Mouse (Mus musculus): ENCODE results near the gene Mob1a. TPM values are rescaled to one million over a fixed set of nuclear protein-coding genes. Genes with fewer than 3 reads are reported as not detected.

The Mob1a gene
- polyA plus RNA-seq (2012; fragmentation: generic; extraction: Trizol): 10 to 100 TPM in 1 of 2 experiments, 1 to 10 TPM in 1; 1.6 to 24.1 TPM

DNA sequence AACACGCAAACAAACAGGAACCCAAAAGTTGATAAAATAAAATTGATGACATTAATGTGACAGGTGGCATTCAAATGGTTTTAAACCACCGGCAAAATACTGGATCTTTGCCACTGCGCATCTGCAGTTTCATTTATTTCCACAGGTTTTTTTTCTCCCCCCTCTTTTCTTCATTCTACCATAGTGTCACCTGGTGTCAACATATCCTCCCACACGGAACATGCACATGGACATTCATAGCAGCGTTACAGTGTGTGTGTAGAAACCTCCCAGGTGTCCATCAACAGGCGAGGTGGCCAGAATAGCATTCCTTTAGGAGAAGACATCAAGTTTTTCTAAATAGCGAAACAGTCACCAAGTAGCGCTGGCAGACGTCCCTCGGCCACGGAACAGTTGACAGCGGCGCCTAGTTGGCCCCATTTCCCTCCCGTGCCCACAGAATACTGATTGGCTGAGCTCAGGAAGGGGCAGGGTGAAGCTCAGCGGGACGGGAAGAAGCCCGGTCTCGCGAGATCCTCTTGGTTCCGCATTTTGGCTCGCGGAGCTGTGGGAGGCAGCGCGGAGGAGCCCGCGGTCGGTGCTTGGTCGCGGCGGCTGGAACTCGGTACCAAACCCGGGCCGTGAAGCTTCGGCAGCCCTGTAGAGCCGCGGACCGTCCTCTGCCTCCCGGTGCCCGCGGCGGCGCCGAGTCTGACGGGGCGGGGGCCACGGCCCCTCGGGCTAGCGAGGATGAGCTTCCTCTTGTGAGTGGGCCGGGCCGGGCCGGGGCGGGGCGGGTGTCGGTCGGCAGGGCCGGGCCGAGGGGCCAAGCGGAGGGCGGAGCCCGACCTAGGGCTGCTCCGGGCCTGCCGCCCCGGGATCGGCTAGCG, at the start of gene Mob1a, which contains the start of gene Mthfd2:
TSS of gene Mob1a (plus strand) at position 492 of the 869 bp plus-strand sequence.
TSS of gene Mthfd2 (minus strand) at position 384 of the 869 bp plus-strand sequence.

DNA sequence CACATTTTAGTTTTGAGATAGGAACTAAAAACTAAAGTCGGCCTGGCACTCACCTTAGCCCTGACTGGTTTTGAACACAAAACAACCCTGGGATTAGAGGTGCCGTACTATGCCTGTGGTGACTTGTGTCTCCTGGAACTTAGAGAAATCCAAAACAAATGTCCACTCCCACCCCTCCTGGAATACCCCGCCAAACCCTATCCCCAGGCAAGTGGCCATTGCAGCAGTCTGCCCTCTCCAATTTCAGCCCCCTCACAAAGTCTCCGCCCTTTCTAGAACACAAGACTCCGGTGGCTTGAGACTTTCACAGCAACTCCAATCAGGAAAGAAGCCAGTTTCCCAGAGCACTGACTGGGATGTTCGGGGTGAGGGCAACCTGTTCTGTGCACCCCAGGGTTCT, 23.1 kb downstream of the Mob1a start, which contains the start of gene Bola3:
TSS of gene Bola3 (plus strand) at position 275 of the 400 bp plus-strand sequence.

Other genes starting within 250 kb of the Mob1a start
- gene Pcgf1, start 248.1 kb upstream of the Mob1a start, polyA plus RNA-seq (2012; fragmentation: generic; extraction: Trizol): 10 to 100 TPM; 10.3 to 29.5 TPM
- gene Lbx2, start 239.6 kb upstream of the Mob1a start, polyA plus RNA-seq (2012; fragmentation: generic; extraction: Trizol): 1 to 10 TPM in 1 of 2 experiments, under 1 TPM in 1; 0.62 to 2.1 TPM
- 1 to 10 TPM in 1 of 2 experiments, under 1 TPM in 1; 0.27 to 2.7 TPM for gene Ccdc142, start 224.4 kb upstream of the Mob1a start, polyA plus RNA-seq (2012; fragmentation: generic; extraction: Trizol)
- 1 to 10 TPM in 1 of 2 experiments, under 1 TPM in 1; 0.48 to 2.7 TPM for gene Gm42688, start 224.4 kb upstream of the Mob1a start, polyA plus RNA-seq (2012; fragmentation: generic; extraction: Trizol)
- 10 to 100 TPM; 66.9 to 76.7 TPM for gene Mrpl53, start 217.0 kb upstream of the Mob1a start, polyA plus RNA-seq (2012; fragmentation: generic; extraction: Trizol)
- gene Mogs, start 210.5 kb upstream of the Mob1a start, polyA plus RNA-seq (2012; fragmentation: generic; extraction: Trizol): 10 to 100 TPM; 16.6 to 26.2 TPM
- gene Wbp1, start 204.5 kb upstream of the Mob1a start, polyA plus RNA-seq (2012; fragmentation: generic; extraction: Trizol): 100 to 1,000 TPM in 1 of 2 experiments, 10 to 100 TPM in 1; 83.4 to 162 TPM
- 10 to 100 TPM; 44.3 to 55.0 TPM for gene Ino80b, start 200.6 kb upstream of the Mob1a start, polyA plus RNA-seq (2012; fragmentation: generic; extraction: Trizol)
- 10 to 100 TPM; 24.9 to 34.2 TPM for gene Rtkn, start 190.6 kb upstream of the Mob1a start, polyA plus RNA-seq (2012; fragmentation: generic; extraction: Trizol)
- gene Wdr54, start 169.6 kb upstream of the Mob1a start, polyA plus RNA-seq (2012; fragmentation: generic; extraction: Trizol): 1 to 10 TPM; 6.6 to 10.0 TPM
- gene 1700003E16Rik, start 169.6 kb upstream of the Mob1a start, polyA plus RNA-seq (2012; fragmentation: generic; extraction: Trizol): 1 to 10 TPM; 2.0 to 4.9 TPM
- 100 to 1,000 TPM in 1 of 2 experiments, 10 to 100 TPM in 1; 46.5 to 121 TPM for gene Dctn1, start 160.1 kb upstream of the Mob1a start, polyA plus RNA-seq (2012; fragmentation: generic; extraction: Trizol)
- gene Slc4a5, start 106.2 kb upstream of the Mob1a start, polyA plus RNA-seq (2012; fragmentation: generic; extraction: Trizol): under 1 TPM in 1 of 2 experiments, not detected in 1; 0.02 TPM
- 10 to 100 TPM; 10.4 to 16.0 TPM for gene Mthfd2, start 108 bp upstream of the Mob1a start, polyA plus RNA-seq (2012; fragmentation: generic; extraction: Trizol)
- gene Bola3, start 23.1 kb downstream of the Mob1a start, polyA plus RNA-seq (2012; fragmentation: generic; extraction: Trizol): 10 to 100 TPM; 59.8 to 90.4 TPM
- gene Tet3, start 133.1 kb downstream of the Mob1a start, polyA plus RNA-seq (2012; fragmentation: generic; extraction: Trizol): 1 to 10 TPM in 1 of 2 experiments, under 1 TPM in 1; 0.26 to 6.6 TPM
- gene Dguok, start 181.0 kb downstream of the Mob1a start, polyA plus RNA-seq (2012; fragmentation: generic; extraction: Trizol): 10 to 100 TPM; 24.8 to 60.6 TPM
- gene Actg2, start 210.2 kb downstream of the Mob1a start, polyA plus RNA-seq (2012; fragmentation: generic; extraction: Trizol): 1 to 10 TPM; 3.3 to 4.5 TPM
- 10 to 100 TPM in 1 of 2 experiments, 1 to 10 TPM in 1; 3.7 to 14.7 TPM for gene Stambp, start 246.7 kb downstream of the Mob1a start, polyA plus RNA-seq (2012; fragmentation: generic; extraction: Trizol)

All from C3H10T1/2 (cell line).